Mouse (Mus musculus): ENCODE data around the gene Erfe.

Erfe gene

GRCm38 (mm10) chr1:91380453-91381090 lies 14.3 kb downstream of the Erfe start:
- peak; percentile 64 for DNase-seq

DNA sequence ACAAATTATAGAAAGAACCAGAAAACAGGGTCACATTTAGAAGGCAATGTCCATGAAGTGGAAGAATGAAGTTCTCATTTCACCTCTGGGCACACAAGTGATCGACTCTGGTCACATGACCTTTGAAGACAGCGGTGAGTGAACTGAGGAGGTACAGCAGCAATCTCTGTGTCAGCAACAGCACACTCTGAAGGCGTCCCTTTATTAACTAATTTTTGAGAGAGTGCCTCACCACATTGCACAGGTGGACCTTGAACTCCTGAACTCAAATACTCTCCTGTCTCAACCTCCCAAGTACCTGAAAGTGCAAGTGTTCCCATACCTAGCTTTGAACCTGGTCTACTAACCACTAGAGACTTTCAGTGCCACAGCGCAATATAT lies 14.9 kb downstream of the Erfe start:
- DNase-seq: peak; percentile 21

GRCm38 (mm10) chr1:91390369-91390768 lies 24.1 kb downstream of the Erfe start:
- DNase-seq: no peak

DNA sequence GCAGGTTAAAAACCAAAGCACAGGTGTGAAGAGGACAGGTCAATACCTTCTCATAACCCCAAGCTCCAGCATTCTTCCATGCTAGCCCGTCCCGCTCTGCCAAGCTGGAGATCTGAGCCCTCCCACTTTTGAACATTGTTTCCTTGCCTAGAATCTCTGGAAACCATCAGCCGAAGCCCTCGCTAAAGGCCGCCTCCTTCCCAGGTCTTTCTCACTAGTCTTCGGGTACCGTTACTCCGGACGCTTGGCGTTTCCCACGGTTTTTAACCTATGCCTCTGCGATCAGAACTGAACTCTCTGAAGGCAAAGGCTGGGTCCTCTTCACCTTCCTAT lies 31.7 kb downstream of the Erfe start:
- DNase-seq: no peak

DNA sequence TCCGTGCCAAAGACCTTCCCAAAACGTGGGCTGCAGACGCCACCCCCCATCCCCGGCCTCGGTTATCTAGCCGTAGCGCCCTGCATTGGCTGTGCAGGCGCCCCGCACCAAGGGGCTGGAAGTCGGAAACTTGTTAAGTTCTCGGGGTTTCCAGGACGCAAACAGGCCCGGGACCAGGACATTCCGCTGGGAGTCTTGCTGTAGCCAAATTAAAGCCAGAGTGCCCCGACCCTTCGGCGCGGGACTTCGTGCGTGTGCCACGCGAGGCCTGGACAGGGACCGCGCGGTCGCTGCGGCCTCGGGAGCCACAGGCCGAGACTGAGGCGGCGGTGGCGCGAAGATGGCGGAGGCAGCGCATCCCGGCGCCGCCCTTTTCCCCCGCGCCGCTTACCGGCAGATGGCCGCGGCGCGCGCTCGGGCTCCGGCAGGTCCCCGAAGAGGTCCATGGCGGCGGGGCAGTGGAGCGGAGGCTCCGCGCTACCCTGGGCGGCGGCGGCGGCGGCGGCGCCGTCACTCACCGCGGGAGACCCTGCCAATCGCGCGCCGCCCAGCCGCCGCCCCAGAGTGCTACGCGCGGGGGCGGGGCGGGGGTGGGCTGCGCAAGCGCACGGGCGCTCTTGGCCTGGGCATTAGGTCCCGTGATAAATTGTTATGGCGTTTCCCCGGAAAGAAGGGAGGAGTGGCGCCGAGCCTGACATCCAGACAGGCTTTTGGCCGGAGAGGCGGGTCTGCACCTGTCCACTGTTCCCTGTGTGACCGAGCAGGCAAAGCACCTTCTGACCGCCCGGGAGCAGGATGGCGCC lies 32.2 kb downstream of the Erfe start, which contains the start of gene Ilkap:
Ilkap (minus strand) TSS at position 556 of the 803 bp plus-strand sequence.
- peak; percentile 87 for DNase-seq

- DNase-seq: no peak
Observed at GRCm38 (mm10) chr1:91404976-91405375, 38.7 kb downstream of the Erfe start.

GRCm38 (mm10) chr1:91405406-91406169 lies 39.4 kb downstream of the Erfe start:
- DNase-seq: no peak

DNA sequence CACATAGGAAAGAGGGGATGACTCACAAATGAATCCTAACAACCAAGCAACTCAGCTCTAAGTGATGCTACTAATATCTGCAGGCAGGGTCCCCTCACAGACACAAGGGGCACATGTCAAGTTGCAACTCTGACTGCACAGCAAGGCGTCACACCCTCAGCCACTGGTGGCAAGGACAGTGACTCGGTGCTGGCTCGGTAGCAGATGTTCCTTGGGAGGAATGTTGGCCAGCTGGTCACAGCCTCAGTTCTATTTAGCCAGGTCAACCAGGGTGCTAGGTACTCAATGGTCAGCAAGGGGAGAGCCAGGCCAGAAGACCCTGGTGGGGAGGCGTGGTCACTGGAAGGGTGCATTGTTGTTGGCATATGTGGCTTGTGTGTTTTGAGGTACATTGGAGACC lies 41.6 kb downstream of the Erfe start:
- no peak for DNase-seq

GRCm38 (mm10) chr1:91411631-91412285 lies 45.5 kb downstream of the Erfe start:
- no peak for DNase-seq

DNA sequence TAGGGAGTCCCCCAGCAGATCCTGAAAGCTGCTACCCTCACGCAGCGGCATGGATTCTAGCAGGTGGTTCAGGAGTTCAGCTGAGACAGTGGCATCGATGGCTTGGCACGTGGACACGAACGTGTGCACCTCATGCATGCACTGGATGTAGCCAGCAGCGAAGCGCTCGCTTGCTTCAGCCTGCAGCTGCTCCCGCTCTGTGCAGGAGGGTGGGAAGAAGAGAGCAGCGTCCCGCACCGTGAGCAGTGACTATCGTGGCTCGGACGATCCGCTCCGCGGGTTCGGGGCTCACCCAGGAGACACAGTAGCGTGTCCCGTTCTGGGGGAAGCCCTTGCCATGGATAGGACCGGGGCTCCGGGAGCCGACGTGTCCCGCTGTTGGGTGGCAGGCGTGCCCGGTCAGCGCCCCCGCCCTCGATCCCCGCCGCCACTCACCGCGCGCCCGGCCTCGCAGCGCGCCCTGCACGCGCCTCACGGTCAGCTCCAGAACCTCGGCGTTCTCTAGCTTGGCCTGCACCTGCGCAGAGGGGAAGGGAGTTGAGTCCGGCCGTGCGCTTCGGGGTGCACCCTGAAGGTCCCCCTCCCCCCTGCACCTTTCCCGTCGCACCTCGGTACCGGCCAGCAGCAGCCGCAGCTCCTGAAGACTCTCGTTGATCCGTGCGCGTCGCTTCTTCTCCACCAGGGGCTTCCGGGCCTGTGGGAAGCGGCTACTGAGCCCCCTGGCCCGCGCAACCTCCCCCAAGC lies 46.2 kb downstream of the Erfe start:
- DNase-seq: peak; percentile 66

DNA sequence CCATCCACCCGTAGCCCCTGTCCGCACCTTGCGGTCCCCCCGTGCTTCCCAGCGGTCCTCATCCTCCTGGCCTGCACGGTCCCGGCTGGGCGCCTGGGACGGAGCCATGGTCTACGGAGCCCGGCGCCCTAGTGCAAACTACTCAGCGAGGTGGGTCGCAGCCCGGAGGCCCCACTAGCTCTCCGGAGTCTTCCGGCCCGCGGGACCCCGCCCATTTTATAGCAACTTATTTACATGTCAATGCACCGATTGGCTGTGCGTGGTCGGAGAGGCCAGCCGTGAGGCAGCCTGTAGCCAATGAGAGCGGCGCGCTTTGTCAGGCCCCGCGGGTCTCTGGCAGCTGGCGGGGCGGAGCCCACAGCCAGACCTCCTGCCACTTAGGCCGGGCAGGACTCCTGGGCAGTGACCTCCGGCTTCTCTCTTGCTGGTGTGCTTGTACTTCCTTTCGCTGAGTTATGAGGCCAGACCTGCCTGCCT lies 46.8 kb downstream of the Erfe start:
- peak; percentile 98 for DNase-seq

DNA sequence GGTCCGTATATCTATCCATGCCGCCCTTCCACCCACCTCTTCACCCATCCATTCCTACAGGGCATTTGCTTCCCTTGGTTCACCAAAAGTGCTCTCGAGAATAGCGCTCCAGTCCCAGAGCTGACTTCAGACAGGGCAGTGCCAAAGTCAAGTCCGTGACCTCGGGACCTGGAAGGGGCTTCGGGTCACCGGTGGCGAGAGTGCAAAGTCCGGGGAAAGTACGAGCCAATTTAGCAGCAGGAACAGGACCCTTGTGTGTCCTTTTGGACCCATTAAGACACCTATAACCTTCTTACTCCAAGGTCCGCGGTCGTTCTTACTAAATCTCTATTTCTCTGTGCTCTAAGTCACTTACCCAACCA lies 47.3 kb downstream of the Erfe start:
- DNase-seq: peak; percentile 88

GRCm38 (mm10) chr1:91413898-91414594 lies 47.8 kb downstream of the Erfe start, which contains the start of gene Hes6:
Hes6 (minus strand) TSS chr1:91414038.
- peak; percentile 63 for DNase-seq

DNA sequence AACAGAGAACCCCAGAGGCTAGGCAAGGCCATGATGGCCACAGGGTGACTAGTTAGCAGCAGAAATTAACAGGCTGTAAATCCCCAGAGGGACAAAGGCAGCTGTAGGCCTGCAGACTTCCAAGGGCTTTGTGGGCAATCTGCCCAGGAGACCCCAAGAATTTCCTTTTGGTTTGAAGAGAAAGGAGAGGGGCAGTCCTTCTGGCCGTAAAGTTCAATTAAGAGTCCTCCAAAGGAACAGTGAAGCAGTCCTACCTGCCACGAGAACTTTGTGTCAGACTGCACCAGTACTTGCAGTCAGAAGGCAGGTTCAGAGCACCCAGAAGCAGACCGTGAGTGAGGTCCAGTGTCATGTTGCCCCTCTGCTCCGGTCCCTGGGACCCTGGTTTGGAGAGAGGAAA lies 48.7 kb downstream of the Erfe start:
- DNase-seq: no peak

- no peak for DNase-seq
Observed at GRCm38 (mm10) chr1:91415311-91415710, 49.1 kb downstream of the Erfe start.

DNA sequence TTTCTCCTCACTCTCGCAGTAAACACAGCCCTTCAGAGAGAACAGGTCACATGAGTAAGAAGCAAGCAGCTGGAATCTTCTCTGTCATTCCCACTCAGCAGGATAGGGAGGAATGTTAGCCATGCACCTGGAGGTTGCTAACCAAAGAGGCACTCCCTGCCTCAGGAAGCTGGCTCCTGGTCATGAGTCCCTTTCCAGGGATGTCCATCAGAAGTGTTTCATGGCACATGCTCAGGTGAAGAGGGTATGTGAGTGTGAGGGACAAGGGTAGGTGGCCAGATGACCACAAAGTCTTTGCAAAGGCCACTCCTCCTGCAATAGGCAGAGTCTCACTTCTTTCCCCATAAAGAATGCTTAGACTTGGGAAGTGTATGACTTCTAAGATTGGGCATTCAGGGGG lies 51.8 kb downstream of the Erfe start:
- no peak for DNase-seq

DNA sequence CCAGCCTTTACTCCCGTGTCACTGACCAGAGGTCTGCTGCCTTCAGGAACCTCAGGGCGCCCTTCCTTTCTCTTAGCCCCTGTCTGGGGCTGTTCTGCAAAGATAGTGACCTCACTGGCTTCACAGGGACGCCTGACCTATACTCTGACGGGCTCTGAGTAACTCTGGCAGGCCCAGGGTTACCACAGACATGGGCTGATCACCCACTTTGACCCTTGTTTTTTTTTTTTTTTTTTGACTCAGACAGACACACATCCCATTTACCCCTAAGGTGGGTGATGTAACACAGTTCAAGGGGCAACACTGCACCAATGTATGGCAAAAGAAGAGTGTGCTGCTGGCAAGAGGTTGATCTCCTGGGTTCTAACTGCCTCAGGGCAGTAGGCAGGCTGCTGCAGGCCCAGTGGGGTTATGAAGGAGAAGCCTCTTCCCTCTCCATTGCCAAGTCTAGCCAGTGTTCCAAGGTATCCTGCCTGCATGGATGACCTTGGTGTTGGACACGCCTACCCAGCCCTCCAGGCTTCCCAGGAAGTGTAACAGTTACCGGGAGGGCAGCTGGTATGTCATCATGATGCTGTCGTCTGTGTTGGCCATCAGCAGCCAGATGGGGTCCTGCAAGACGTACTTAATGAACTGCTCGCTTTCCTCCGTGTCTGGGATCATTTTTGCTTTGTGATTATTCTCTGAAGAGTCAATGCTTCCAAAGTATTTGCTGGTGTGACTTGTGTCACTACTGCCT lies 53.8 kb downstream of the Erfe start:
- no peak for DNase-seq

GRCm38 (mm10) chr1:91420601-91421065 lies 54.4 kb downstream of the Erfe start:
- DNase-seq: no peak

Data from kidney, adult 11 months (tissue).